Mouse (Mus musculus) liver, embryonic 15.5 days (tissue): Measurements from ENCODE around the gene Ldlr. TPM values are rescaled to one million over a fixed set of nuclear protein-coding genes. Genes with fewer than 3 reads are reported as not detected.
A peak's percentile ranks its signal among the peaks of the same experiment; 100 is the strongest.

Experiments
- ATAC-seq: fragments of 200-750 bp; cut with Nextera tagmentation; 2 replicates; pipeline ENCODE4 v1.8.0; 2017; ENCODE audit warnings: moderate number of reproducible peaks, mild to moderate bottlenecking, moderate library complexity; ENCODE audit not compliant: insufficient read depth
- H3K27ac ChIP-seq: fragments of 300-500 bp; sonication (generic); replicated peaks from 2 replicates; pipeline ENCODE4 v1.5.1; 2015; ENCODE audit warnings: mild to moderate bottlenecking, inconsistent platforms
- H3K27me3 ChIP-seq: fragments of 300-500 bp; sonication (generic); 2 replicates; pipeline ENCODE4 v1.6.1; 2015; ENCODE audit warnings: mild to moderate bottlenecking, inconsistent platforms
- H3K36me3 ChIP-seq: fragments of 300-500 bp; sonication (generic); replicated peaks from 2 replicates; pipeline ENCODE4 v1.6.1; 2015; ENCODE audit warnings: moderate library complexity, mild to moderate bottlenecking, inconsistent platforms
- H3K4me1 ChIP-seq: fragments of 300-500 bp; sonication (generic); replicated peaks from 2 replicates; pipeline ENCODE4 v1.6.1; 2015; ENCODE audit warnings: inconsistent platforms
- H3K4me2 ChIP-seq: fragments of 300-500 bp; sonication (generic); 2 replicates; pipeline ENCODE4 v1.6.1; 2015; ENCODE audit warnings: moderate library complexity, mild to moderate bottlenecking, inconsistent platforms
- H3K4me3 ChIP-seq: fragments of 300-500 bp; sonication (generic); replicated peaks from 2 replicates; pipeline ENCODE4 v1.5.1; 2015; ENCODE audit warnings: mild to moderate bottlenecking, inconsistent platforms
- H3K9ac ChIP-seq: fragments of 300-500 bp; sonication (generic); 2 replicates; pipeline ENCODE4 v1.6.1; 2015; ENCODE audit warnings: moderate library complexity, mild to moderate bottlenecking, inconsistent platforms
- H3K9me3 ChIP-seq: fragments of 300-500 bp; sonication (generic); replicated peaks from 2 replicates; pipeline ENCODE4 v1.6.1; 2016; ENCODE audit warnings: inconsistent platforms
- WGBS: fragments of 180-500 bp; shearing (Covaris S2); methylation state at CpG from one replicate; pipeline ENCODE4 v1.1.7; 2015; ENCODE audit warnings: mixed read lengths; ENCODE audit not compliant: insufficient replicate concordance; 5-methylcytosine and 5-hydroxymethylcytosine counted together
- polyA plus RNA-seq: library from polyadenylated mRNA; unstranded; fragments of >200 nt; fragmentation: Nextera tagmentation; extraction: Ambion mirVana; gene quantifications from 2 replicates; pipeline ENCODE4 v1.2.1, GENCODE M21; 2015

Gene Ldlr
- polyA plus RNA-seq, 1 experiment from 2014 or later, result 24.5 TPM

- Histone ChIP-seq H3K4me2 (no peak overlapping the region), H3K4me1 (peaks cover 23% of the 10 kb centered on the region), H3K9me3 (no peaks in the 10 kb centered on the region), H3K4me3 (no peak overlapping the region), H3K27ac (no peak overlapping the region), H3K27me3 (no peaks in the 10 kb centered on the region), H3K9ac (no peak overlapping the region), H3K36me3 (peaks cover 88% of the 10 kb centered on the region)
- WGBS, result 75% methylated on average over 14 of the region's 14 CpGs
- no peak for ATAC-seq
Observed at GRCm38 (mm10) chr9:21740427-21740826, 17.1 kb downstream of the Ldlr start.

DNA sequence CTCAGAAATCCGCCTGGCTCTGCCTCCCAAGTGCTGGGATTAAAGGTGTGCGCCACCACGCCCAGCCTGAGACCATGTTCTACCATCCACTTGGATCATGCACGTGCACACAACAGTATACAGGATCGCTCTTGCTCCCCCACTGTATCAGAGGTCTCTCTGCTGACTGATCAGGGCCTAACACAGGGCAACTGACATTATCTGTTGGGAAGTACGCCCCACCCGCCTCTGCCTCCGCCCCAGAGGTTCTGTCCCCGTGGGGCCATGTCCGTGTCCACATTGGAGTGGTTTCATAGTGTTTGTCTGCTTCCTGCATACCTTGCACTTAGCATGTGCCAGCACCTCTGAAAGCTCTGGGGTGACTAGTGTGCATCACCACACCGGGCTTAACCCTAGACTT, 18.2 kb downstream of the Ldlr start:
- no peak overlapping the region for H3K4me3 ChIP-seq
- H3K4me1 ChIP-seq, result peaks cover 23% of the 10 kb centered on the region
- WGBS, result 43% methylated on average over 11 of the region's 11 CpGs
- ATAC-seq, result peak; percentile 61
- no peaks in the 10 kb centered on the region for H3K27me3 ChIP-seq
- H3K36me3 ChIP-seq, result peaks cover 88% of the 10 kb centered on the region
- peak overlapping the region; percentile 77 for H3K27ac ChIP-seq
- no peaks in the 10 kb centered on the region for H3K9me3 ChIP-seq
- peak overlapping the region; percentile 33 for H3K4me2 ChIP-seq
- H3K9ac ChIP-seq, result no peak overlapping the region

- no peaks in the 10 kb centered on the region for H3K9me3 ChIP-seq
- H3K36me3 ChIP-seq, result peaks cover 78% of the 10 kb centered on the region
- H3K4me3 ChIP-seq, result no peak overlapping the region
- no peak for ATAC-seq
- no peak overlapping the region for H3K27ac ChIP-seq
- no peak overlapping the region for H3K9ac ChIP-seq
- WGBS, result 68% methylated on average over 3 of the region's 3 CpGs
- H3K27me3 ChIP-seq, result no peaks in the 10 kb centered on the region
- peaks cover 5% of the 10 kb centered on the region; the same call in 1 of the 2 replicates for H3K4me1 ChIP-seq
- no peak overlapping the region for H3K4me2 ChIP-seq
Observed at GRCm38 (mm10) chr9:21747238-21747774, 24.0 kb downstream of the Ldlr start.

DNA sequence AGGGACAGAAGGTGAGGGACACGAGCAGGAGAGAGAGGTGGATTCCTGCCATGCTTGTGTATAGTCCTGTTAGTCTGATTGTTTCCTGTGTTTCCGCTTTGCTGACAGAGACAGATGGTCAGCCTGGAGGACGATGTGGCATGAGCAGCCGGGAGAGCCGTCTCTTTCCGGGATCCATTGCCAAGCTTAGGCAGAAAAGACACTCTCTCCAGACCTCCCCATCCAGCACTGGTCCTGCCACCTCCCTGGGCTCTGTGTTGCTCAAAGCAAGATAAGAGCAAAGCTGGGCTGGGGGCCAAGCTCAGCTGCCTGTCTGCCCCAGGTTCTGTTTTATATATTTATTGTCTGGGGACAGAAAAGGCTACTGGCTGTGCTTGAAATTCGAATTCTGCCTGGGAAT, 24.8 kb downstream of the Ldlr start:
- H3K27ac ChIP-seq, result no peak overlapping the region

GRCm38 (mm10) chr9:21748491-21748890, 25.2 kb downstream of the Ldlr start:
- Histone ChIP-seq H3K27me3 (no peaks in the 10 kb centered on the region), H3K4me1 (0 out of 2 replicates have a peak, but pooled peaks cover 6% of the 10 kb centered on the region), H3K9me3 (no peaks in the 10 kb centered on the region), H3K27ac (no peak overlapping the region), H3K36me3 (peaks cover 71% of the 10 kb centered on the region), H3K4me3 (no peak overlapping the region), H3K4me2 (no peak overlapping the region), H3K9ac (no peak overlapping the region)
- no peak for ATAC-seq
- 76% methylated on average over 10 of the region's 10 CpGs for WGBS

More for the DNA sequence above, 24.8 kb downstream of the Ldlr start:
- Histone ChIP-seq H3K9ac (no peak overlapping the region), H3K36me3 (peaks cover 72% of the 10 kb centered on the region), H3K4me1 (0 out of 2 replicates have a peak, but pooled peaks cover 6% of the 10 kb centered on the region), H3K4me3 (no peak overlapping the region), H3K27me3 (no peaks in the 10 kb centered on the region), H3K9me3 (no peaks in the 10 kb centered on the region), H3K4me2 (no peak overlapping the region)
- 64% methylated on average over 7 of the region's 7 CpGs for WGBS
- ATAC-seq, result no peak

GRCm38 (mm10) chr9:21749382-21750118, 26.3 kb downstream of the Ldlr start:
- no peak overlapping the region for H3K9ac ChIP-seq
- H3K4me2 ChIP-seq, result no peak overlapping the region
- H3K36me3 ChIP-seq, result peaks cover 69% of the 10 kb centered on the region
- no peak for ATAC-seq
- no peak overlapping the region for H3K4me3 ChIP-seq
- no peaks in the 10 kb centered on the region for H3K27me3 ChIP-seq
- 75% methylated on average over 6 of the region's 6 CpGs for WGBS
- H3K4me1 ChIP-seq, result 0 out of 2 replicates have a peak, but pooled peaks cover 6% of the 10 kb centered on the region
- H3K9me3 ChIP-seq, result no peaks in the 10 kb centered on the region
- no peak overlapping the region for H3K27ac ChIP-seq

DNA sequence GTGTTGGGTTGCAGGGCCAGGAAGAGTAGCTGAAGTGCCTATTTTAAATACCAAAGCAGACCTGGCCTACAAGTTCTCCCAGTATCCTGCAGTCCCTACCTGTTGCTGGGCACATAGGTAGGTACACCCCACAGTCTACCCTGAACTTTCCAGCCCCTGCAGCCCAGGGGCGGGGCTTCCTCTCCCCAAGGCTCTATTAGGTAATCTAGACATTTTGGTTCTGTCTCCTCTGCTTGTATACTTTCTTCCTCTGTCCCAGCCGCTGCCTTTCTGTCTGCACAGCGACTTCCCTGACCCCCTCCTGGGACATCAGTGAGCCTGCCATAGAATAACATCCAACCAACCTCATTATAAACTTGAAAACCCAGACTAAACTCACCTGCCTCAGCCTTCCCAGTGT, 27.1 kb downstream of the Ldlr start:
- Histone ChIP-seq H3K36me3 (peaks cover 69% of the 10 kb centered on the region), H3K4me3 (no peak overlapping the region), H3K9me3 (no peaks in the 10 kb centered on the region), H3K4me2 (no peak overlapping the region), H3K27me3 (no peaks in the 10 kb centered on the region), H3K27ac (no peak overlapping the region), H3K9ac (no peak overlapping the region), H3K4me1 (0 out of 2 replicates have a peak, but pooled peaks cover 6% of the 10 kb centered on the region)
- 57% methylated on average over 3 of the region's 3 CpGs for WGBS
- no peak for ATAC-seq

GRCm38 (mm10) chr9:21751347-21751746, 28.1 kb downstream of the Ldlr start:
- H3K27ac ChIP-seq, result no peak overlapping the region
- H3K9ac ChIP-seq, result no peak overlapping the region
- H3K4me1 ChIP-seq, result peaks cover 10% of the 10 kb centered on the region; the same call in 1 of the 2 replicates
- H3K9me3 ChIP-seq, result no peaks in the 10 kb centered on the region
- no peaks in the 10 kb centered on the region for H3K27me3 ChIP-seq
- 53% methylated on average over 6 of the region's 6 CpGs for WGBS
- H3K4me2 ChIP-seq, result no peak overlapping the region
- peaks cover 66% of the 10 kb centered on the region for H3K36me3 ChIP-seq
- no peak overlapping the region for H3K4me3 ChIP-seq
- ATAC-seq, result no peak

DNA sequence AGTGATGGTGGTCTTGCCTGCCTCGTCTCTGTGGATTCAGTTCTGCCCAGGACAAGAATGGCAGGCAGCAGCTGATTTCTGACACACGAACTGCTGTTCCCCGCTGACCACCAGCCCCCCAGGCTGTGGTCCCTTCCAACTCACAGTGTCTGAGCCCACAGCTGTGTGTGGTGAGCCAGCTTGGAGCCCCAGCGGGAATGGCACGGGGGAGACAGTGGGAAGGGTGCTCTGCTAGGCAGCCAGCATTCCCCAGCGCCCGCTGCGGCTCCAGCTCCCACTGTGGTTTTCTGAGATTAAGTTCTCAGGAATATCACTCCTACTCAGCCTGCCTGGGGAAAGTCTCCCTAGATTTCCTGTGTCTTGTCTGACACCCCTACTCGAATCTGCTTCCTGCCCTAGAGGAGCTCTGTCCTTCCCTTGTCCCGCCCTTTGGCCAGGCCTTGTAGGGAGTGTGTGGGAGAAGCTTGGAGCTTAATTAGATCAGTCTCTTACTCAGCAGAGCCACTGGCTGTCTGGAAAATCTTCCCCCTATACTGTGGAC, 29.0 kb downstream of the Ldlr start:
- Histone ChIP-seq H3K4me3 (no peak overlapping the region), H3K27ac (peak overlapping the region; percentile 38; the same call in 1 of the 2 replicates), H3K9me3 (no peaks in the 10 kb centered on the region), H3K4me2 (no peak overlapping the region), H3K36me3 (peaks cover 66% of the 10 kb centered on the region), H3K27me3 (no peaks in the 10 kb centered on the region), H3K9ac (no peak overlapping the region), H3K4me1 (peaks cover 11% of the 10 kb centered on the region)
- WGBS, result 62% methylated on average over 10 of the region's 10 CpGs
- no peak for ATAC-seq

DNA sequence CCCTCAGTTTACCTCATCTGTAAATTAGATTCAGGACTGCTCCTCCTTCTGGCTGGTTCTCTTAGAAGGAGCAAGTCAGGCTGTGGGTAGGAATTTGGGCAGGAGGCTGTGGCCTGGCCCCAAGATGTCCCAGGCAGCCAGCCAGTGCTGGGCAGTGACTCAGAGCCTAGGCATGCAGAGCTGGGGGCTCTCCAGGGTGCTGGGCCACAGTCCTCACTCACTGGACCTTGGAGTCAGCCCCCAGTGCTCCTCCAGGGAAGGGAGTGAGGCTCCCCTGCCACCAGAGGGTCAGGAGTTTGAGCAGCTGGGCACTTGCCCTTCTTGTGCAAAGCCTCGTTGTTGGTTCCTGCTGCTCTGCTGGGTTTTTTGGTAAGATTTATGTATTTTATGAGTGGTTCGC, 30.7 kb downstream of the Ldlr start:
- H3K36me3 ChIP-seq, result peaks cover 57% of the 10 kb centered on the region
- 64% methylated on average over 2 of the region's 2 CpGs for WGBS
- no peak overlapping the region for H3K9ac ChIP-seq
- no peak overlapping the region for H3K4me3 ChIP-seq
- H3K4me2 ChIP-seq, result no peak overlapping the region
- no peaks in the 10 kb centered on the region for H3K9me3 ChIP-seq
- no peak for ATAC-seq
- no peak overlapping the region for H3K27ac ChIP-seq
- no peaks in the 10 kb centered on the region for H3K27me3 ChIP-seq
- peaks cover 22% of the 10 kb centered on the region for H3K4me1 ChIP-seq

DNA sequence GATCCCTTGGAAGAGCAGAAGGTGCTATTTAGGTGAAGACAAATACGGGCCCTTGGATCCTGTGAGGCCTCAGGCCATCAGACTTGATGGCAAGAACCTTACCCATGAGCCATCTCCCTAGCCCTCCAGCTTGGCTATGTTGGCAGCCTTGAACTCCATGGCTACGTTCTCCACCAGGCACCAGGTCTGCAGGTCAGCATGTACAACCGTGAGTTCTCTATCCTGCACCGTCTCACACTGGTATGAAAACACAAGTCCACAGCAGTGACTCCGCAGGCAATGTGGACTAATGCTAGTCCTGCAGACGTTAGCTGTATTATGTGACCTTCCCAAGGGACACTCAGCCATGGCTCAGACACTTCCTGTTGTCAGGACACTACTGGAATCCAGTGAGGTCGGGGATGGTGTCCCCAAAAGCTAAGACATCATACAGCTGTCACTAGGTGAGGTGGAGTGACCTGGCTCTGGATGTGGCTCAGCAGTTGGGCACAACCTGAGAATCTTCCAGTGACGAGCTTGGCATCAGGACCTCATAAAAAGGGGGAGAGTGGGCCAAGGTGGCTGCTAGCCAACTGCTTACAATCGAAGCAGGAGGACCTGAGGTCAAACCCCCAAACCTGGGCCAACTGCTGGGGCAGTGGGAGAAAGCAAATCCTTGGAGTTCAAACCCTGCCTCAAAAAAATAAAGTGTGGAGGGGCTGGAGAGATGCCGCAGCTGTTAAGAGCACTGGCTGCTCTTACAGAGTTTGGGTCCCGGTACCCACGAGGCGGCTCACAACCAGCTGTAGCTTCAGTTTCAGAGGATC, 31.4 kb downstream of the Ldlr start:
- Histone ChIP-seq H3K27ac (no peak overlapping the region), H3K4me2 (no peak overlapping the region), H3K27me3 (no peaks in the 10 kb centered on the region), H3K36me3 (peaks cover 49% of the 10 kb centered on the region), H3K4me3 (no peak overlapping the region), H3K4me1 (peaks cover 28% of the 10 kb centered on the region), H3K9ac (no peak overlapping the region), H3K9me3 (no peaks in the 10 kb centered on the region)
- 81% methylated on average over 13 of the region's 13 CpGs for WGBS
- ATAC-seq, result no peak
